Mouse (Mus musculus): ENCODE measurements at regions not wholly inside any gene's neighbourhood (a gene's known extent, or its start where the extent isn't known, plus 50 kb on each side); places are given as distances from the start of the nearest gene placed in this dataset.

DNA sequence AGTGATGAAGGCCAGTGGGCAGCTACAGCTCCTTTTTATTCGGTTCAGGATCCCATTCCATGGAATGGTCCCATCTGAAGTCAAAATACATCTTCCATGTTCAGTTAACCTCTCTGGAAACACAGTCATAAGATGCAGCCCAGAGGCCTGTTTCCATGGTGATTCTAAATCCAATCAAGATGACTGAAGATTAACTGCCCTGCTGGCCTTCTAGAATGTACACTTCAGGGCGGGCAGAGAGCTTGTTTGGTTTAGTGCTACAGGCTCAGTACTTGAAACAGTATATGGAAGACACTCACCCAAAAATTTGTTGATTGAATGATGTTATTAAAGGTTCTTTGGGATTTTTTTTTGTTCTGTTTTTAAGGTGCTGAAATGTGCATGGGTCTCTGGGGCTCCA is 148.0 kb upstream of the Mkln1 start:
- Histone ChIP-seq H3K4me3 (ENCODE audit: insufficient read depth in 1 of 2, low read depth in 2 of 2, low read length in 2 of 2) (no peak overlapping the region), H3K4me1 (replicated peaks; ENCODE audit: control insufficient read depth in 2 of 2, insufficient read depth in 2 of 2, low read length in 1 of 2) (no peaks in the 10 kb centered on the region), H3K4me2 (ENCODE audit: low read depth) (no peak overlapping the region), H3K9me3 (ENCODE audit: control insufficient read depth, low read length) (no peaks in the 10 kb centered on the region), H3K27me3 (ENCODE audit: control insufficient read depth, insufficient read depth, low read length) (no peaks in the 10 kb centered on the region), H3K9ac (replicated peaks) (no peak overlapping the region), H3K36me3 (replicated peaks; ENCODE audit: control insufficient read depth, insufficient read depth, low read depth) (no peaks in the 10 kb centered on the region), H3K27ac (no peak overlapping the region)
- no peak for ATAC-seq (ENCODE audit: insufficient read depth)
- TF ChIP-seq EP300 (IDR thresholded peaks at IDR 0.05; ENCODE audit: low read depth) (no peak), CTCF (IDR thresholded peaks at IDR 0.05; ENCODE audit: low read depth) (no peak)
- 51% methylated on average over 2 of the region's 2 CpGs for WGBS (ENCODE audit: insufficient replicate concordance)
- no peak for DNase-seq (ENCODE audit: low read depth in 3 of 3, low spot score in 3 of 3)

DNA sequence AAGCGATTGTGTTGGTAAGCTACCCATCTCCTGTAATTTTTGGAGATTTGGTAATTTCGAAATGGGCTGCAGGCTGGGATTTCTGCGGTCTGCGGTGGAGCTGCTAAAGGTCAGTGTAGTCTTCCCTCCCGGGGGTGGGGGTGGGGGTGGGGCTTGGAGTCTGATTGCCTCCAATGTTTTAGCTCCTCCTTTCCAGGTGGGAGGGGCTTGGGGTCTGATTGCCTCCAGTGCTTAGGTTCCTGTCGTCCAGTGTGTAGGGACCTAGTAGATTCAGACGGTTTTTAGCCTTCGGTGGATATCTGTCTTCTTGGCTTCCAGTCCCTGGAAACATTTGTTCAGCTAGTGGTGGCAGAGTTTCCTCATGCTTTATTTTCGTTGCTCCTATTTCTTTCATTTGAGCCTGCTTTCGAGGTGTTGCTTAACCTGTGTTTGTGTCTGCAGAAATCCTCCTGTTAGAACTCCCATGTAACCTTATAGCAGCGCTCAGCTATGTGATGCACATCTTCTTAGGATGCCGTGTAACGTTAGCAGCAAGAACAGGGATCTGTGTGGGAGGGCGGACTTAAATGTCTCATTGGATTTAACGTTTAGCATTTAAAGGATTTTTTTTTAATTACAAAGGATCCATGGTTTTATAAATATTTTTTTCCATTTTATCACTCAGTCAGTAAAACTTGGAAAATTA is 145.1 kb upstream of the Mkln1 start:
- Histone ChIP-seq H3K4me3 (ENCODE audit: insufficient read depth in 1 of 2, low read depth in 2 of 2, low read length in 2 of 2) (peak overlapping the region in 1 of 2 experiments; percentile 38; a peak in 2 of 4 replicates), H3K9ac (replicated peaks) (no peak overlapping the region), H3K4me2 (ENCODE audit: low read depth) (peak overlapping the region; percentile 31), H3K27ac (no peak overlapping the region), H3K4me1 (replicated peaks; ENCODE audit: control insufficient read depth in 2 of 2, insufficient read depth in 2 of 2, low read length in 1 of 2) (no peaks in the 10 kb centered on the region), H3K36me3 (replicated peaks; ENCODE audit: control insufficient read depth, insufficient read depth, low read depth) (no peaks in the 10 kb centered on the region), H3K27me3 (ENCODE audit: control insufficient read depth, insufficient read depth, low read length) (no peaks in the 10 kb centered on the region), H3K9me3 (ENCODE audit: control insufficient read depth, low read length) (no peaks in the 10 kb centered on the region)
- TF ChIP-seq CTCF (IDR thresholded peaks at IDR 0.05; ENCODE audit: low read depth) (no peak), EP300 (IDR thresholded peaks at IDR 0.05; ENCODE audit: low read depth) (no peak)
- DNase-seq (ENCODE audit: low read depth in 3 of 3, low spot score in 3 of 3) (peak; percentile 17 to 28 (median 23)), ATAC-seq (ENCODE audit: insufficient read depth) (peak; percentile 35; the same call in 1 of the 2 replicates)
- WGBS (ENCODE audit: insufficient replicate concordance): 16% methylated on average over 15 of the region's 15 CpGs

GRCm38 (mm10) chr6:31260645-31261345 is 137.7 kb upstream of the Mkln1 start:
- Histone ChIP-seq H3K27me3 (ENCODE audit: control insufficient read depth, insufficient read depth, low read length) (no peaks in the 10 kb centered on the region), H3K27ac (no peak overlapping the region), H3K4me2 (ENCODE audit: low read depth) (no peak overlapping the region), H3K36me3 (replicated peaks; ENCODE audit: control insufficient read depth, insufficient read depth, low read depth) (no peaks in the 10 kb centered on the region), H3K4me1 (replicated peaks; ENCODE audit: control insufficient read depth in 2 of 2, insufficient read depth in 2 of 2, low read length in 1 of 2) (no peaks in the 10 kb centered on the region), H3K9ac (replicated peaks) (no peak overlapping the region), H3K9me3 (ENCODE audit: control insufficient read depth, low read length) (no peaks in the 10 kb centered on the region), H3K4me3 (ENCODE audit: insufficient read depth in 1 of 2, low read depth in 2 of 2, low read length in 2 of 2) (no peak overlapping the region)
- WGBS (ENCODE audit: insufficient replicate concordance): 60% methylated on average over 10 of the region's 10 CpGs
- TF ChIP-seq EP300 (IDR thresholded peaks at IDR 0.05; ENCODE audit: low read depth) (no peak), CTCF (IDR thresholded peaks at IDR 0.05; ENCODE audit: low read depth) (no peak)
- DNase-seq (ENCODE audit: low read depth in 3 of 3, low spot score in 3 of 3) (no peak), ATAC-seq (ENCODE audit: insufficient read depth) (no peak)

DNA sequence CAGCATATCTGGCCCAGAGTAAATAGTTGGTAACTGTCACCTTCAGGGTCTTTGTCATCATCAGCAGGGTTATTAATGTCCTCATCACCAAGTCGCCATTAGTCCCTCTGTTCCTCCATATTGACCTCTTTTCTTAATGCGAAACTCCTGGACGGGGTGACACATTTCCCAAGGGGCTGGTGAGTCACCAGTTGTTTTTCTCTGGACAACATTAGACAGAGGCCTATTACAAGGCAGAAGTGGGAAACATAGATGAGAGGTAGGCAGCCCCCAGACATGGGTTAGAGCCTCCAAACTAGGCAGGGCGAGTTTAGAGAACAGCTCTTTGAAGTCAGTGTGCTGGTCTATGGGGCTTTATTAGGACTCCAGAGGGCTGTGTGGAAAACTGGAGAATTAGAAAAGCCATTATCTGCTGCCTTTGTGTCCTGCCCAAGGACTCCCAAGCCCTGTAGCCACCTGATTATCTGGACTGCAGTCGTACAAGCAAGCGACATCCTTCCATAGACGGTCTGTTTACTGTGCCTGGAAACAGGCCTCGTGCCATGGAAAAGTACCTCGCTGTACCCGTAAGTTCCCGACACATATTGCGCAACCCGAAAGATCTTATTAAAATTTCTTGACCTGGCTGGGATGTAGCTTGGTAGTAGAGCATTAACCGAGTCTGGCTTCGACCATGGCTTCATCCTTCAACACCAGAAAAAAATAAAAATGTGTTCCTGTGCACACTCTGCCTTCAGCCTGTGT is 136.6 kb upstream of the Mkln1 start:
- ATAC-seq (ENCODE audit: insufficient read depth) (no peak), DNase-seq (ENCODE audit: low read depth in 3 of 3, low spot score in 3 of 3) (no peak)
- H3K9me3 ChIP-seq (ENCODE audit: control insufficient read depth, low read length): no peaks in the 10 kb centered on the region
- H3K4me3 ChIP-seq (ENCODE audit: insufficient read depth in 1 of 2, low read depth in 2 of 2, low read length in 2 of 2): no peak overlapping the region
- no peaks in the 10 kb centered on the region for H3K4me1 ChIP-seq (replicated peaks; ENCODE audit: control insufficient read depth in 2 of 2, insufficient read depth in 2 of 2, low read length in 1 of 2)
- no peaks in the 10 kb centered on the region for H3K27me3 ChIP-seq (ENCODE audit: control insufficient read depth, insufficient read depth, low read length)
- TF ChIP-seq CTCF (IDR thresholded peaks at IDR 0.05; ENCODE audit: low read depth) (no peak), EP300 (IDR thresholded peaks at IDR 0.05; ENCODE audit: low read depth) (no peak)
- no peak overlapping the region for H3K9ac ChIP-seq (replicated peaks)
- no peaks in the 10 kb centered on the region for H3K36me3 ChIP-seq (replicated peaks; ENCODE audit: control insufficient read depth, insufficient read depth, low read depth)
- H3K27ac ChIP-seq: no peak overlapping the region
- H3K4me2 ChIP-seq (ENCODE audit: low read depth): no peak overlapping the region
- 74% methylated on average over 15 of the region's 15 CpGs for WGBS (ENCODE audit: insufficient replicate concordance)

DNA sequence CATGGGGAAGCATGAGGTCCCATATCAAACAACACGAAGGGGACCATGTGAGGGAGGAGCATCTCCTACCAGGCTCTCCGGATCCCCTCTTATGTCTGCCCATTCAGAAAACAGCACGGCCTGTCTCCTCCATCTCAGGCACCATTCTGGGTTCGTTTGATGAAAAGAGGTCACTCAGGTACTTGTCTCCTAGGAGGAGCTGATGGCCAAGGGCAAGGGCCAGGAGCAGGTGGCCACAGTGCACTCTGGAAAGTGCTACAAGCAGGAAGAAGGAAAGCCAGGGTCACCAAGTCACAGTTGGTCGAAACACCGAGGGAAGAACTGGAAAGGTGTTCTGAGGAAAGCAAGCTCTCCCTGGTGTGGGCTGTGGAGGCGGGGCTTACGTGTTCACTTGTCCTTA is 135.9 kb upstream of the Mkln1 start:
- Histone ChIP-seq H3K4me3 (ENCODE audit: insufficient read depth in 1 of 2, low read depth in 2 of 2, low read length in 2 of 2) (no peak overlapping the region), H3K27me3 (ENCODE audit: control insufficient read depth, insufficient read depth, low read length) (no peaks in the 10 kb centered on the region), H3K9me3 (ENCODE audit: control insufficient read depth, low read length) (no peaks in the 10 kb centered on the region), H3K27ac (no peak overlapping the region), H3K4me2 (ENCODE audit: low read depth) (no peak overlapping the region), H3K4me1 (replicated peaks; ENCODE audit: control insufficient read depth in 2 of 2, insufficient read depth in 2 of 2, low read length in 1 of 2) (no peaks in the 10 kb centered on the region), H3K36me3 (replicated peaks; ENCODE audit: control insufficient read depth, insufficient read depth, low read depth) (no peaks in the 10 kb centered on the region), H3K9ac (replicated peaks) (no peak overlapping the region)
- 59% methylated on average over 8 of the region's 8 CpGs for WGBS (ENCODE audit: insufficient replicate concordance)
- ATAC-seq (ENCODE audit: insufficient read depth) (no peak), DNase-seq (ENCODE audit: low read depth in 3 of 3, low spot score in 3 of 3) (no peak)
- TF ChIP-seq CTCF (IDR thresholded peaks at IDR 0.05; ENCODE audit: low read depth) (no peak), EP300 (IDR thresholded peaks at IDR 0.05; ENCODE audit: low read depth) (no peak)

Measured in liver, embryonic 14.5 days (tissue).